Mouse (Mus musculus): ENCODE results near the gene Tet2. TPM values are rescaled to one million over a fixed set of nuclear protein-coding genes. Genes with fewer than 3 reads are reported as not detected.
"Not testable (repeated sequence)": the region's sequence is repeated elsewhere in the genome, so short reads cannot be mapped to it uniquely, and the experiment has no call there.

Gene Tet2
- total RNA-seq (2022): 10 to 100 TPM; 27.6 to 77.3 (median 50.2) TPM

DNA sequence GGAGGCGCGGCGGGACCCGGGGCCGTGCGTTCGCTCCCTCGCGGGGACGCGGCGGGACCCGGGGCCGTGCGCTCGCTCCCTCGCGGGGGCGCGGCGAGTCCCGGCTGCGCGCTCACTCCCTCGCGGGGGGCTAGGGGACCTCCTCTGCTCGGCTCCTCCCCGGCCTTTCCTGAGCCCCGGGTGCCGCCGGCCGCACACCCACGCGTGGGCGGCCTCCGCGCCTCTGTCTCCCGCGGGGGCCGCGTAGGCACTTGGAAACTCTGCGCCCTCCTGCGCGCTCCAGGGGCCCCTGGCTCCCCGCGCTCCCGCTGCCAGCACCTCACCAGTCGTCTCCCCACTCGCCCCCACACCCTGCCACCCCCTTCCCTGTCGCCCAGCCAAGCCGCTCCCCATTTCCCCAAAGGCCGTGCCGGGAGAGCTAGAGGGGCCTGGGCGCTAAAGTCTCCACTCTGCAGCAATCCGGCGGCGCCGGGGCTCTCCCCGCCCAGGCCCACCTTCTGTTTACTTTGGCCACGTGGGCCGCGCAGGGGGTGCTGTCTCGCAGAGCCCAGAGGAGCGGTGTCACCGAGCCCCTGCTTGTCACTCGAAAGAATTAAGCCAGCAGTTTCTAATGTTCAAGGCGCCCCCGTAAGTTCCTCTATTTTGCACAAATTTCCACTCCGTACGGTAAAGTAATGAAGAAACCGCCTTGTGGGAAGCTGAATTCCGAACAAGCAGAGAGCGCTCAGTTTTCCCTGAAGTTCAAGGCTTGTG is at the start of gene Tet2:
Tet2 (minus strand) TSS at position 589 of the 753 bp plus-strand sequence.
- DNase-seq: peak; percentile 39

DNA sequence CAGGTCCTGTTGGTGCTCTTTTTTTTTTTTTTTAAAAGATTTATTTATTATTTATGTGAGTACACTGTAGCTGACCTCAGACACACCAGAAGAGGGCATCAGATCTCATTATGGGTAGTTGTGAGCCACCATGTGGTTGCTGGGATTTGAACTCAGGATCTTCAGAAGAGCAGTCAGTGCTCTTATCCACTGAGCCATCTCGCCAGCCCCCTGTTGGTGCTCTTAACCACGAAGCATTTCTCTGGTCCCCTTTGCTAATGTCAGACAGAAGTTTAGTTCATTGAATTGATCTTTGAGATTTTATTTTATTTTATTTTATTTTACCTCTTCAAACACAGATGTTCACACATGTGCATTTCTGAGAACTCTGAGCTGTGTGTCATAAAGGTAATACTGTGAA is 48.1 kb upstream of the Tet2 start:
- not testable (repeated sequence) for DNase-seq

DNA sequence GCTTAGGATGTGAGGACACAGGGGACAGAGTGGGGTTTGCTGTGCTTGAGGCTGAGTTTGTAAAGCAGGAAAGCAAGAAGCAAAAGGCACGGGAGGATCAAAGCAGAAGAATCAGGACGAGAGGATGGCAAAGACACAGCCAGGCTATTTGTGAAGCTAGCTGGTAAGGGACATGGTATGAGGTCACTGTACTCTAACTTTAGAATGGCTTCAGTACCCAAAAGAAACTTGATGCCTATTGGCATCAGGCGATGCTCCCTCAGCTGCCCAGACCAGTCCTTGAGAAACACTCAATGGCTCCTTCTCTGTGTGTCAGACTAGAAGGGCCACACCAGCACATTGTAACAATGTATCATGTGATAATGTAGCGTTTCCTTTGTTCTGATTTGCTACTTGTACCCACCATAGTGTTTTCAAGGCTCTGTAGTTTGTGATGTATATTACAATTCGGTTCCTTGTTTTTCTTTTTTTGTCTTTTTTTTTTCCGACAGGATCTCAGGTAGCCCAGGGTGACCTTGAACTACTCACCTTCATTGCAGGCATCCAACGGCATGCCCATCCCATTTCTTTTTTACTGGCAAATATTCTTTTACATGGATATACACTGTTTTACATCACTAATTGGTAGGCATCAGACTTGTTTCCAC is 45.7 kb upstream of the Tet2 start:
- DNase-seq: no peak

DNA sequence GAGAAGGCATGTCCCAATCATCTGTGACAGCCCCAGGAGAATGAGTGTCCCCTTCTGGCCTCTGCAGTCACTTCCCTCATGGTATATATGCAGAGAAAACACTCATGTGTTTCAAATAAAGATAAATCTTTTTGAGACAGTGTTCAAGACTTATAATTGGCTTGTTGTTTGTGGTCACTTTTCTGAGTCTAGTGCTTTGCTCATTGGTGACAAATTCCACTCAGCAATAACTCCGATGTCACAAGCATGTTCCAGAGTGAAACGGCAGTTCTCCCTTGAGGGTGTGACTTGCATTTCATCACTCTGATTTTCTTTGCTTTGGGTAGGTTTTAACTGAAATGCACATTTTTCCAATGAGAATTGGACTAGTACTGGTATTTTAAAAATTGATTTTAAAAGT is 40.1 kb upstream of the Tet2 start:
- no peak for DNase-seq

DNA sequence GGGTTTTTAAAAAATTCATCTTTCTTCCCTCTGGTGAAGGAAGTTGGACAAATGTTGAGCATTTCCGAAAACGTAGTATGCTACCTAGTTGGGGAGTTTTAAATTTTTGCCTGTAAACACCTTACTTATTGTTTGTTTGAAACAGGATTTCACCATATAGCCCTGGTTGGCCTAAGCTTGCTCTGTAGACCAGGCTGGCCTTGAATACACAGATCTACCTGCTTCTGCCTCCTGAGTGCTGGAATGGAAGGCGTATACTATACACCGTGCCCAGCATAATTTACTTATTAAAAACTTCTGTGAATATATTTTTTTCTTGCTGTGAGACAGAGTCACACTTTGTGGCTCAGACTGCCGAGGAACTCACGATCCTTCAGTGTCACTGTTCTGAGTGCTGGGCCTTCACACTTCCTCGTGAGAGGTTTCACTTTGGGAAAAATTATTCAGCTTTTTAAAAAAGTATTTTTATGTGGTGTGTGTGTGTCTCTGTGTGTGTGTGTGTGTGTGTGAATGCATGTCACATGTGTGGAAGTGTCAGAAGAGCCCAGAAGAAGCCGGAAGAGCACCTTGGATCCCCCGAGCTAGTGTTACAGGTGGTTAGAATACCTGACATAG is 38.6 kb upstream of the Tet2 start:
- DNase-seq: no peak

DNA sequence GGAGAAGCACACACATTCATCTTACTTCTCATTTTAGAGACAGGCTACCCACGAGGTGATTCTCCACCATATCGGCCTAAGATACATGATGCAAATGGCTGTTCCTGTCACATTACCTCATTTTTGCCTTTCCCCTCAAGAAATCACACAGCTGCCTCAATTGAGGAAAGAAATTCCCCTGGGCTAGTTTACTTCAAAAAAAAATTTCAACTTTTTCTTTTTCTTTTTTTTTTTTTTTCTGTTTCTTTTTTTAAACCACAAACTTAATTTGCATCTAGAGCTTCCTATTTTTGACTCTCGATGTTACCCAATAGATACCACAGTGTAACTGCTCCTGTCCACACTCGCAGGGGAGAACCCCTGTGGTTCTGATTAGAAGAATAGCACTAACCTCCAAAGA is 38.0 kb upstream of the Tet2 start:
- DNase-seq: no peak

DNA sequence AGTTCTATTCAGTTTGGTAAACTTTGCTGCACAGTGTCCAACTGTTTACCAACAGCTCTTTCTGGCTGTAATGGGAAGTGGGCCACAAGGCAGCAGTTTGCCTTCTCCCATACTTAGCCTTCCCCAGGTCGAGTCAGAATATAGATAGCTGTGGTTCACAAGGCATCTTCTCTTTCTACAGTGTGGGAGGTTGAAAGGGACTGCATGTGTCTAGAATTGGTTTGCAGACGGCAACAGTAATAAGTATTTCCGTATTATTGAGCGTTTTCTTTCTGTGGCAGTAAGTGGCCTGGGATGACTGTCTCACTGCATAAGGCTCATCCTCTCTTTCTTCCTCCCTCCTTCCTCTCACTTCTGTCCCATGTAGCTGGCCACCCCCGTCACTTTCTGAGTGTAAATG is 37.2 kb upstream of the Tet2 start:
- no peak for DNase-seq

DNA sequence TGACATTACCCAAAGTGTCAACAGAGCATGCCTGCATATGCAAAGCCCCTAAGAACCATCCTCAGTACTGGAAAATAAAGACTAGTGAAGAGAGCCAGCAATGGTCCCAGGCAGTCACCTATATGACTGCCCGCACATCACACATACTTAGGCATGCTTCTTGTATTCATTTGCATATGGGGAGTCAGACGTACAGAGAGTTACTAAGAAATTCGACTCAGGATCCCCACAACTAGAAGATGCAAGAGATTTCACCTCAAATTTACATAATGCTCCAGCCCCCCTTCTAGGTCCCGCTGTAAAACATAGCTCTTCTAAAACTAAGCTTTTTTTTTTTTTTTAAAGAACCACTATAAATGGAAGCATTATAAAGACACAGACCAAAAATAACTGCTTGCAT is 36.6 kb upstream of the Tet2 start:
- DNase-seq: no peak

DNA sequence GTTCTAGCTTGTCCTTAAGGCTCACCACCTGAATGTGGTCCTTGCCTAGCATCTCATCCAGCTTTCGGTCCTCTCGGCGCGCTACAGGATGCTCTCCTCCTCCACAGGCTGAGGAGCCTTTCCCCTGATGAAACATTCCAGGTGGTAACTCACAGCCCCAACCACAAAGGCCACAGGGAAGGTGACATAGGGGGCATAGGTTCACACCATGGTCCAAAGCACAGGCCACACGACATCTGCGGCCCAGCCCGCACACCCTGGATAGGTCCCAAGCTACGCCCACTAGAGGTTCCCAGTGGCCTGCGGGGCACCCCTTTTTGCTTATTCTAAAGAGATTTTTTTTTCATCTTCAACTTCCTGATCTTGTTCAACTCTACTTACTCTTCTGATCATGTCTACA is 34.7 kb upstream of the Tet2 start:
- no peak for DNase-seq

DNA sequence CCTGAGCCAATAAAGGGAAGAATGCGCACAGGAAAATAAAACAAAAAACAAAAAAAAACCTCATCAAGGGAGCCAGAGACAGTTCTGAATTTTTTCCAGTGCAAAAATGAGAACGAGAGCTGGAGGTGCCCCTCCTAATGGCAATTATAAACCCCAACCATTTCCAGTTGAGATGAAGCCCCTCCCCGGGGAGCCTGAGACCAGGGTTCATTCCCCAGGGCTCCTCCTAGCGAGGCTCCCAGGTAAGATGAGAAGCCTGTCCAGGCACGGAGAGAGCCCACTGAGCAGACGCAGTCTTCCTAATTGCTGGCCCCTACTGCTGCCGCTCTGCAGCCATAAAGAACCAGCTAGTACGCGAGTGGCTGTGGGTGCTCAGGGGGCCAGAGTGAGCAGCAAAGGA is 34.2 kb upstream of the Tet2 start:
- no peak for DNase-seq

DNA sequence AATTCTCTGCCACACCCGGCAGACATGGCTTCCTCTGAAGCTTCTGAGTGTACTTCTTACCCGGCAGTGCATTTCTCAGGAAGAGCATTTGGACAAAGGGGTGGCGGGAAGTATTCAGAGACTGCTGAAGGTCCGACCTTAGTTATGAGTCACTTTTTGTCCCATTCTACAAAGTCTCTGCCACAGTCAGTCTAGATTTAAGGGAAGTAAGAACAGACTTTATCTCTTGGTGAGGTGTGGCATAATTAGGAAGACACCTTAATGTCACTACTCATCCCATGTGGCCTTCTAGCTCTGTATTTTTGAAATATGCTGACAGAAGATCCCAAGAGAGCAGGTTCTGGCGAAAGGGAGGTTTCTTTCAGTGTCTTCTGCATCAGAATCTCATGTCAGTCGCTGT is 30.0 kb upstream of the Tet2 start:
- DNase-seq: no peak

DNA sequence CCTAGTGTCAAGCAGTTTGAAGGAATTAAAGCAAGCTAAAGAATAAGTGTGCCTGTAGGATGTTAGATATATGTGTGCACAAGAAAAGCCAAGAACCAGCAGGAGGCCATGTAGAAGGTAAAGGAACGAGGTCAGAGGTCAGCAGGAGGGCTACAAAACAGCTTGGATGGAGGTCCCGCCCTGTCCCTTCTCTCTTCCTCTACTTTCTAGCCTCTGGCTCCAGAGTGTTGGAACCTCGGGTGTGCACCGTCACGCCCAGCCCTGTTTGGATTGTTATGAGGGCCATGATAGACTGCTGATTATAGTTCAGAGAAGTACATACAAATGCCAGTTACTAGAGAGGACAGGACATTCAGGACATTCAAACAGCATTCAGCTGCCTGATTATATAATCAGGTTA is 27.0 kb upstream of the Tet2 start:
- DNase-seq: no peak

DNA sequence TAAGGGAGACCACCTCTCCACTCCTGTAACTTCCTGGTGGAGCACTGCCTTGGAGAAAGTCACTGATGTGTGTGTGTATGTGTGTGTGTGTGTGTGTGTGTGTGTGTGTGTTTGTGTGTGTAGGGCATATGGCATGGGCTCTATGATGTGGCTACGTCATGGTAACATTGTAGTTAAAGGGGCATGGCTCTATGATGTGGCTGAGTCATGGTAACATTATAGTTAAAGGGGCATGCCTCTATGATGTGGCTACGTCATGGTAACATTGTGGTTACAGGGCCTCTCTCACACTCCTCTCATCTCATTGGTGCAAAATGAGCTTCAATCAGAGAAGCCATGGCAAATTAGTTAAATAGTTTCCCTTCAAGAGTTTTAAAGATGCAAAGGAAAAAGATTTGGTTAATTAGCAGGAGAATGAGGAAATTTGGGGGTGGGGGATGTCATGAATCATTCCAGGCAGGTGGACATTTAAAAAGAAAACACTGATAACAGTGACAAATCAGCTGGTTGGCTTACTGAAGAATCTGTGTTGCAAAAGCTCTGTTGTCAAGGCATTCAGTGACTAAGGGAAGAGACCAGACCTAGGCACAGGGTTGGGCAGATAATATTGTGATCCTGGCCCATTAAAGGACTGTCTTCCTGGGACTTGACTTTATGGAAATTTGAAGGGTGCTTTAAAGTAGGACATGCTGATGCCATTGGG is 18.7 kb upstream of the Tet2 start:
- DNase-seq: no peak

DNA sequence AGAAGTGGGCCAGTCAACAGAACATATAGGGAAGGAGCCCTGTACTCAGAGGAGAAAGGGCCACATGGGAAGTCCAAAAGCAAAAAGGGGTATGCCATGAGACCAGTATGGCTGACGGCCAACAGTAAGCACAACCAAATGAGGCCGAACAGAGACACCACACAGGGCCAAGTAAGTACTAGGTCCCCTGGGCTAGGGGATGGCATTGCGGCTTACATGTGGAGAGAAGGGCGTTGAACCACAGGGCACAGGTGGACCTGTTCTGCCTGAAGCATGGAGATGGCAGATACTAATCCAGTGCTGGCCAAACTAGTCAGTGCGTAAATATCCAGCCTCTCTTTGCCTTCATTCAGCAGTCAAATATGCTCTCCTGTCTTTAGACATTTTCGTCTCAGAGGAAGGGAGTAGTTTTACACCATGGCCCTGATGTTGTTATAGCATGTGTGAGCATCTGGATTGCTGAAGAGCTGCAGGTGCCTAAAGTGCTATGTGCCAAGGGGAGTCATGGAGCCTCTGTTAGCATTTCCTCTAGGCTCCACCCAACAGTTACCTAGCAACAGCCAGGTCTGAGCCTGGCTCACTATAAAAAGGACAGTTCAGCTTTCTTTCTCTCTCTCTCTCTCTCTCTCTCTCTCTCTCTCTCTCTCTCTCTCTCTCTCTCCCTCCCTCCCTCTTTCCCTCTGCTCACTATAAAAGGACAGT is 14.6 kb upstream of the Tet2 start:
- DNase-seq: no peak

DNA sequence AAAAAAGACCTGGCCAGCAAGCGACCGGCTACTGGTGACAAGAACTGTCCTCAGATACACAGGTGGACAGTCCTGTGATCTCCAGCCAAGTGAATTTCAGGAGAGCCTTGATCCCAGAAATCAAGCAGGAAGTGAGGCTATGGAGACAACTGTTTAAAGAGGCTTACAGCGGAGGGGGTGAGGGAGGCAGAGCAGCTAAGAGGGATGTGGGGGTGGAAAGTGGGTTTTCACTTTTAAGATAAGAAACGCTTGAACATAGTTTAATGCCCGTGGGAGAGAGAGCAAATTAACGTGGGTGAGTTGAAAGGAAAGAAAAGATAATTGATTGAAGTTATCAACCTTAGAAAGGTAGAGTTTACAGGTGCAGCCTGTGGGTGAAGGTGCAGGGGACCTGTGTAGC is 12.7 kb upstream of the Tet2 start:
- DNase-seq: no peak

DNA sequence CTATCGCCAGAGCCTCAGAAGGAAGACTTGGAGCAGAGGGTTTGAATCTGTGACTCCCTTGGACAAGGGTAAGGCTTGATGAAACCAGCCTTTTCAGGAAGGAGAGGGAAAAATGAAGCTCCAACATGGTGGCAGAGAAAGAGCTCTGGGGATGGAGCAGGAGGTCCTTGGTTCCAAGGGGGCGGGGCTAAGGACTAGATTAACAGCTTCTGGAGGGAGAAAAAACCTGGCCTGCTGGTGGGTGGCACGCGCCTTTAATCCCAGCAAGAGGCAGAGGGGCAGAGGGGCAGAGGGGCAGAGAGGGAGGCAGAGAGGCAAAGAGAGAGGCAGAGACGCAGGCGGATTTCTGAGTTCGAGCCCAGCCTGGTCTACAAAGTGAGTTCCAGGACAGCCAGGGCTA is 12.2 kb upstream of the Tet2 start:
- no peak for DNase-seq

DNA sequence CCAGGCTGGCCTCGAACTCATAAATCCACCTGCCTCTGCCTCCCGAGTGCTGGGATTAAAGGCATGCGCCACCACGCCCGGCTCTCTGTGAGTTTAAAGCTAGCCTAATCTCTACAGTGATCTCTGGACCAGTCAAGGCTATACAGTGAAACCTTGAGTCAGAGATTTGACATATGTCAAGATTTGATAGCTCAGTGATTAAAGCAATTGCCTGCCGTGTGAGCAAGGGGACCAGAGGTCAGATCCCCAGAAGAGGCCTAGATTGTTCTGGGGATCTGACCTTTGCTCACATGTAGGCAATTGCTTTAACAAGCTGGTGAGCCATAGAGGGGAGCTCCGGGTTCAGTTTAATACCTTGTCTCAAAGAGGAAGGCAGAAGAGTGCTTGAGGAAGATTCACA is 10.4 kb upstream of the Tet2 start:
- no peak for DNase-seq

DNA sequence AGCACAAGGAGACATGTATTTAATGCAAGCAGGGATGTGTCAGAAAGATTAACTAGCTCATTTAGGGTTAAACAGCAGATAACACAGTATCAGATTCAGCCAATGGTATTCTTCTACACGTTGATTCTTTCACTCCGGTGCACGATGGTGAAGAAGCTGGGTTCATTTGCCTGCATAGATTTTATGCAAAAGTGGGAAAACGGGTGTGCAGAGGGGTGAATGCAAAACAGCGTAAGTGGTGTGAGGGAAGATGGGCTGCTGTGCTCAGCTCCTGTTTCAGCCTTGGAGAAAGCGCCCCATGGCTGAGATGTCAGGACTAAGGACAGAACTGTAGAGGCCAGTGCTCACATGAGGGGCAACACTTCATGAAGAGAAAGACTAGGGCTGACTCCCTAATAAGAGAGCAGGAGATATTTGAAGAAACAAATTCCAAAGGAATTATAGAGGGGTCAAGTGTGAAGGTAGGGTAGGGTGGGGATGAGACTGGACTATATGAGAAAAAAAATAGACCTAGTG is 9.7 kb upstream of the Tet2 start:
- DNase-seq: no peak

DNA sequence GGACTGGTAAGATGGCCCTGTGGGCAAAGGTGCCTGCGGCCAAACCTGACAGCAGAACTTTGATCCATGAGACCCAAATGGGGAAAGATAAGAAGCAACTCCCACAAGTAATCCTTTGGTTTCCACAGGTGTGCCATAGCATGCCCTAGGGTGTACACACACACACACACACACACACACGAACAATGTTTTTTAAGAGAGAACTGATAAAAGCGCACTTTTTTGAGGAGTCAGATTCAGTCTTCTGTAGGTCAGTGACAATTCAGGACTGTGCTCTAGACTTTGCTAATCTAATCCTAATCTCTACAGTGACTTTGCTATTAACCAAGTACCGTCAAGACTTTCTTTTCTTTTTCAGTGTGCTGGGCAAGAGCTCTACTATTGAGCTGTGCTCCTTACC is 9.2 kb upstream of the Tet2 start:
- no peak for DNase-seq

DNA sequence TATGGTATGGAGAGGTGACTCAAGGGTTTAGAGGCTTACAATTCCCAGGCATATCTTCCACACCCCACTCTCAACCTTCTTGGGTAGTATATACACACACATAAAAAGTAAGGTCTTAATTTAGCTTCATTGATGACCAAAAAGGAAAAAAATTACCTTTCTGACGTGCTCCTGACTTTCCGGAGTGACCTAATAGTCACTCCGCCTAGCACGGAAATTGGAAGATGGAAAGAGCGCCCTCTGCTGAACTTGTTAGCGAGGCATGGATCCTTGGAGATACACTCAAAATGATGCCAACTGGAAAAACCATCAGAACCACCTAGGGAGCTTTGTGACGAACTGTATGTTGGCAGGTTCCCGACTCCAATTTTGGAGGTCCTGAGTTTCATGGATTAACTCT is 7.0 kb upstream of the Tet2 start:
- DNase-seq: no peak

DNA sequence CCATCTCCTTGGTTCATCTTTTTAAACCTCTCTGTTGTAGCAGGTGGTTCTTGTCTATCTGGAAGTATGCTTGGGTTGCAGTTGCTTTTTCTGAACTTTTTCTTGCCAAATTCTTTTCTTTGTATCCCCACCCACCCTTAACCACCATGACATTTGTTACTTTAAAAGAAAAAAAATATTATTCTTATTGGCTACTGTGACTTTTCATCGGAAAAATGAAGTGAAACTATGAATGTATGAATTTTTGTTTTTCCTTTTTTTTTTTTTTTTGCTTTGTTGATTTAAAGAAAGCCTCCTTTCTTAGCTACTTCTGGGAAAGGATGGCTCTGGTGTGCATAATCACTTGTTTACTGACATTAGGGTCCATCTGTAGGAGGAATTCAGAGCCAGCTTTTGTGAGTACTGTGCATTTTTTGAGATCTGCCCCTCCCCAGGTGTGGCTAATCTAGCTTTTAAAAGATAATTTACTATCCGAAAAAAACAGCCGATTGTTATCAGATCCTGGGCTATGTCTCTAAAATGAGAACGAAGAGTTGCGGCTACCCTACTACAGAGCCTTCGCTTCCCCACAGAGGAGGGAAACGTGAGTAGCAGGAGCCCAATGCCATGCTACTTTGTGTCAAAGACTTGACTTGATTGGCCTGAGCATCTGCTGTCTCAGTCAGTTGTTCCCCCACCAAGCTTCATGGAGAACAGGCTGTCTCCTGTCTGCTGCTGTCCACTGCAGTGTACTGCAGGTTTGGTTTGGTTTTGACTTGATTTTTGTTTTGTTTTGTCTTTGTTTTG is 4.6 kb upstream of the Tet2 start:
- no peak for DNase-seq

DNA sequence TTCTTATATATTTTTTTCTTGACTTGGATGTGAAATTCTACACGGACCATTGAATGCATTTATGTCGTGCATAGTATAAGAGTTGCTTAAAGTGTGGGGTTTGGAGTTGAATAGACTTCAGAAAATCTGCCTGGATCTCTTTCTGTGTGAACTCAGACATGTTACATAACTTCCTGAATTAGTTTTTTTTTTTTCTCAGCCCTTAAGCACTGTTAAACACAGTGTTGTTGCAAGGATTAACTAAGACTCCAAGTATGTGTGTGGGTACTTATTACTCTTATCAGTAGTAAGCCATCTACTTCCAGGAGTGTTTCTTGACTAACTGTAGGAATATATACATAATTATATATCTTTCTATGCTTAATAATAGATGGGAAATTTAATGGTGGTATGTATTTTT is 3.7 kb upstream of the Tet2 start:
- no peak for DNase-seq
